Mouse (Mus musculus): Measurements from ENCODE around the gene Mapk1ip1l. TPM values are rescaled to one million over a fixed set of nuclear protein-coding genes. Genes with fewer than 3 reads are reported as not detected.

The Mapk1ip1l gene
- polyA plus RNA-seq, 2 experiments: 19.1 to 26.3 TPM

DNA sequence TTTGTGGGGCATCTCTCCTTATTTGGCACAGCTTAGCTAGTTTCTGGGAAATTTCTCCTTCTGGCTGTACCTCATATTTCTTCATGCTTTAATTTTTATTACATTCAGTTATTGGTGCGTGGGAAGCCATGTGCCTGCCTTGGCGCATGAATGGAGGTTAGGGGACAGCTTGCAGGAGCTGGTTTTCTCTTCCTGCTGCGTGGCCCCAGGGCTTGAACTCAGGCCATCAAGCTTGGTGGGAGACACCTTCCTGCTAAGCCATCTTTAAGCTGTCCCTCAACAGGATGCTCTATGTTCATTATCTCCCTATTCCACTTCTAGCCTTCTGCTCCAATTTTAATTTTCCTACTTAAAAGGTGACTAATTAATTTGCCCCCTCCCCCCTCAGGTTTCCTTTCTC, 72.7 kb downstream of the Mapk1ip1l start:
- TF ChIP-seq EP300 (IDR thresholded peaks at IDR 0.05; ENCODE audit: low read depth) (no peak), CTCF (IDR thresholded peaks at IDR 0.05; ENCODE audit: low read depth) (no peak)
- no peaks in the 10 kb centered on the region for H3K36me3 ChIP-seq (replicated peaks; ENCODE audit: control insufficient read depth, insufficient read depth, low read depth)
- H3K4me3 ChIP-seq (ENCODE audit: insufficient read depth in 1 of 2, low read depth in 2 of 2, low read length in 2 of 2): no peak overlapping the region
- no peak overlapping the region for H3K4me2 ChIP-seq (ENCODE audit: low read depth)
- no peak for ATAC-seq (ENCODE audit: insufficient read depth)
- no peak for DNase-seq (ENCODE audit: low read depth in 3 of 3, low spot score in 3 of 3)
- H3K27ac ChIP-seq: no peak overlapping the region
- peaks cover 16 to 23% of the 10 kb centered on the region in 2 experiments for H3K4me1 ChIP-seq (replicated peaks; ENCODE audit: control insufficient read depth in 2 of 2, insufficient read depth in 2 of 2, low read length in 1 of 2)
- 77% methylated on average over 3 of the region's 3 CpGs for WGBS (ENCODE audit: insufficient replicate concordance)
- H3K9me3 ChIP-seq (ENCODE audit: control insufficient read depth, low read length): no peaks in the 10 kb centered on the region
- no peak overlapping the region for H3K9ac ChIP-seq (replicated peaks)
- H3K27me3 ChIP-seq (ENCODE audit: control insufficient read depth, insufficient read depth, low read length): peaks cover 21% of the 10 kb centered on the region

DNA sequence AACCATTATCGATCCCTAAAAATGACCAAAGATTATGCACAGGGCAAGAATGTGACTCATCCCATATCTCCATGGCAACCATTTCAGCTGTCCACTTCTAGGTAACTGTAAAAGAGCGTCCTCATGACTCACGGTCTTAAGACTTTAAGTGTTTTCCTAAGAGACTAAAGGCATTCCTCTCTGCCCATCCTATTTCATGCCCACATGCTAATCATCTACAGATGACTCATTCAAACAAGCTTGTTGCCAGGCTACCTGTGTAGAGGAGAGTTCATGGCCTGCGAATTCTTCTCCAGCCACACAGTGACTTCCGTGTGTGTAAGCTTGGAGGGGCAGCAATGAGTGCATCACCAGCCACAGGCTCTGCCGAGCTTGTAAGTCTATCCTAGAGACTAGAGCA, 73.6 kb downstream of the Mapk1ip1l start:
- no peaks in the 10 kb centered on the region for H3K9me3 ChIP-seq (ENCODE audit: control insufficient read depth, low read length)
- WGBS (ENCODE audit: insufficient replicate concordance): 71% methylated on average over 6 of the region's 6 CpGs
- TF ChIP-seq CTCF (IDR thresholded peaks at IDR 0.05; ENCODE audit: low read depth) (no peak), EP300 (IDR thresholded peaks at IDR 0.05; ENCODE audit: low read depth) (no peak)
- no peak overlapping the region for H3K27ac ChIP-seq
- no peak for DNase-seq (ENCODE audit: low read depth in 3 of 3, low spot score in 3 of 3)
- peaks cover 16 to 19% of the 10 kb centered on the region in 2 experiments for H3K4me1 ChIP-seq (replicated peaks; ENCODE audit: control insufficient read depth in 2 of 2, insufficient read depth in 2 of 2, low read length in 1 of 2)
- no peaks in the 10 kb centered on the region for H3K36me3 ChIP-seq (replicated peaks; ENCODE audit: control insufficient read depth, insufficient read depth, low read depth)
- H3K27me3 ChIP-seq (ENCODE audit: control insufficient read depth, insufficient read depth, low read length): peaks cover 21% of the 10 kb centered on the region
- no peak overlapping the region for H3K4me2 ChIP-seq (ENCODE audit: low read depth)
- ATAC-seq (ENCODE audit: insufficient read depth): no peak
- H3K4me3 ChIP-seq (ENCODE audit: insufficient read depth in 1 of 2, low read depth in 2 of 2, low read length in 2 of 2): no peak overlapping the region
- H3K9ac ChIP-seq (replicated peaks): no peak overlapping the region

Other genes with a start within 250 kb of the Mapk1ip1l start
- 1.9 and 2.4 TPM in 2 replicates for gene Gch1, start 108.9 kb upstream of the Mapk1ip1l start, polyA plus RNA-seq (2012; rRNA removed)
- gene Gch1, start 108.9 kb upstream of the Mapk1ip1l start, polyA plus RNA-seq (2014; fragmentation: Nextera tagmentation; extraction: Ambion mirVana): 3.8 and 3.9 TPM in 2 replicates
- 20.5 and 34.9 TPM in 2 replicates for gene Wdhd1, start 21.4 kb upstream of the Mapk1ip1l start, polyA plus RNA-seq (2012; rRNA removed)
- 33.8 and 40.9 TPM in 2 replicates for gene Wdhd1, start 21.4 kb upstream of the Mapk1ip1l start, polyA plus RNA-seq (2014; fragmentation: Nextera tagmentation; extraction: Ambion mirVana)
- 3.8 and 5.2 TPM in 2 replicates for gene Socs4, start 21.3 kb upstream of the Mapk1ip1l start, polyA plus RNA-seq (2012; rRNA removed)
- 3.0 and 3.1 TPM in 2 replicates for gene Socs4, start 21.3 kb upstream of the Mapk1ip1l start, polyA plus RNA-seq (2014; fragmentation: Nextera tagmentation; extraction: Ambion mirVana)
- gene Lgals3, start 69.5 kb downstream of the Mapk1ip1l start, polyA plus RNA-seq (2012; rRNA removed): 11.7 and 16.3 TPM in 2 replicates
- 27.4 and 40.5 TPM in 2 replicates for gene Lgals3, start 69.5 kb downstream of the Mapk1ip1l start, polyA plus RNA-seq (2014; fragmentation: Nextera tagmentation; extraction: Ambion mirVana)
- gene Dlgap5, start 120.1 kb downstream of the Mapk1ip1l start, polyA plus RNA-seq (2012; rRNA removed): 35.3 and 42.5 TPM in 2 replicates
- gene Dlgap5, start 120.1 kb downstream of the Mapk1ip1l start, polyA plus RNA-seq (2014; fragmentation: Nextera tagmentation; extraction: Ambion mirVana): 46.2 and 51.4 TPM in 2 replicates
- gene Fbxo34, start 152.2 kb downstream of the Mapk1ip1l start, polyA plus RNA-seq (2012; rRNA removed): 20.2 and 24.4 TPM in 2 replicates
- 33.4 and 37.1 TPM in 2 replicates for gene Fbxo34, start 152.2 kb downstream of the Mapk1ip1l start, polyA plus RNA-seq (2014; fragmentation: Nextera tagmentation; extraction: Ambion mirVana)

All from liver, embryonic 14.5 days (tissue).